Mouse (Mus musculus): ENCODE data around the gene Spef1.
"Not testable (repeated sequence)": the region's sequence is repeated elsewhere in the genome, so short reads cannot be mapped to it uniquely, and the experiment has no call there.

Spef1 gene

DNA sequence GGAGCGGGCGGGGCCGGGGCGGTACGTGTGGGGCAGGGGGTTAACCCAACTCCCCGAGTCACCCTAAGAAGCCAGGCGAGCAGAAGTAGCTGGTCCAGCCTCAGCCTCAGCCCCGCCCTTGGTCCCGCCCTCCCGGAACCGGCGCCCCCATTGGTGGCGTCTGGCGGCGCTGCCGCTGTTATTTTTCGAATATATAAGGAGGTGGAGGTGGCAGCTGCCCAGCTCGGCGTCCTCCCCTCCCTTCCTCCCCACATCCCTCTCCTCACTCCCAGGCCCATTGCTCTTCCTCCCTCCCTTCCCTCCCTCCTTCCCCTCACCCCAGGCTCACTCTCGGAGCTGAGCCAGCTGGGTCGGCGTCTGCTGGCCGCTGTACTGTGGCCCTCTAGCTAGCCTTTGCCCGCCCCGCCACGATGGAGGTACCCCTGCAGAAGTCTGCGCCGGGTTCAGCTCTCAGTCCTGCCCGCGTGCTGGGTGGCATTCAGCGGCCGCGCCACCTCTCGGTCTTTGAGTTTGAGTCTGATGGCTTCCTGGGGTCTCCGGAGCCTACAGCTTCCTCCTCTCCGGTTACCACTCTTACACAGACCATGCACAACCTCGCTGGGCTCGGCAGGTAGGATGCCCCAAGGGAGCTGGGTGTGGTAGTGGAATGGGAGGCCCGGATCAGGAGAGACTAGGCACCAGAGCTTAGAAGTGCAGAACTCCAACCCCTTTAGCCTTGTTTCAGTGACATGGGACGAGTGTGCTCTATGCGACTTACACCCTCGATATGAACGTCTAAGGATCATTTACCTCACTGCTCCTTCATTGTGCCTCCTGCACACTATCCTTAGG, at the start of gene Spef1, which contains the start of gene Cdc25b:
Spef1 (minus strand) TSS at position 512 of the 831 bp plus-strand sequence.
Cdc25b (plus strand) TSS at position 179 of the 831 bp plus-strand sequence.
- peak; percentile 91 to 92 for DNase-seq

DNA sequence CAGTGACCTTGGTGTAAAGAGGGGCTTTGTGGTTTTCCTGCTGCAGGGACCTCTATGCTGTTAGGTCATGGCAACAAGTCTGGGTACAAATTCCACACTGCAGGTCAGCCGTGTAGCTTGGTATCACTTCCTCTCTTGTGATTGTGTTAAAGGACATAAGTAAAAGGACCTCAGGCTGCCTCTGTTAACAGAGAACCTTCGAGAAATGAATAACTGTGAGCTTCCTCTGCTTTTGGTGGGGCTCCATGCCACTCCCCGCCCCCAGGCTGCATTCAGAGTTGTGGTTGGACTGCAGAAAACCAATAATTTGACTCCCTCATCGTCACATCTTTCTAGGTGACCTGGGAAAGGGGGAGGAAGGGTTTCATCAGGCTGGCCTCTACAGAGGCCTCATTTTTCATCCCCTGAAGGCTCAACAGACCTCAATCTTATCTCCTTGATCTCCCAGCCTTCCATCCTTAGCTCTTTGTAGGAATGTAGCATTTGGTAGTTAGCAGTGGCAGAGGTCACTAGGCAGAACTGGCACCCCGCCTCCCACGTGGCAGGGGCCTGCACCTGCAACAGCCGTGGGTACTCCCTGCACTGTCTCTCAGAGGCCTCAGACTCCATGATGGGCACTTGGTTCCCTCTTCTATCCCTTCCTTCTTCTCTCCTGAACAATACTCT, 48.0 kb upstream of the Spef1 start:
- peak; percentile 65 to 71 for DNase-seq

DNA sequence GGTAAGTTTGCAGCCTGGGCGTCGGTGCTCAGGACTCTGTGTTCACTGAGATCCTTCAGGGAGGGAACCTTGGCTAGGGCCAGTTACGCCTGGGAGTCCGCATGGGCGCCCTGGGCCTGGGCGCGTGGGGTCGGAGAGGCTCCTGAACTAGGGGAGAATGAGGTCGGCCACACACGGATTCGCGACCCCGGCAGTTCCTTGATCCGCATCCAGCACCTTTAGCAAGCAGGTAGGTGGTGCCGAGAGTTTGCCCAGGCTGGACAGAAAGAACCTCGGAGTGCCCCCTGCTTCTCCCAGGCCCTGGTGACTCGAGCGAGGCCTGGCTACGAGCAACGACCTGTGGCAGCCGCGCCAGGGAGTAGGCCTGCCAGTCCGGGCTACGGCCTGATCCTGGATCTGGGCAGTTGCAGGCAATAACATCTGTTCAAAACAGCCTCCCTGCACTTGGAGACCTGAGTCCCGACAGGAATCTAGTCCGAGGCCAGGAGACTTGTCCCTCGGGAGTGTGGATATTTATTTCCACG, 47.1 kb upstream of the Spef1 start:
- DNase-seq, result no peak

DNA sequence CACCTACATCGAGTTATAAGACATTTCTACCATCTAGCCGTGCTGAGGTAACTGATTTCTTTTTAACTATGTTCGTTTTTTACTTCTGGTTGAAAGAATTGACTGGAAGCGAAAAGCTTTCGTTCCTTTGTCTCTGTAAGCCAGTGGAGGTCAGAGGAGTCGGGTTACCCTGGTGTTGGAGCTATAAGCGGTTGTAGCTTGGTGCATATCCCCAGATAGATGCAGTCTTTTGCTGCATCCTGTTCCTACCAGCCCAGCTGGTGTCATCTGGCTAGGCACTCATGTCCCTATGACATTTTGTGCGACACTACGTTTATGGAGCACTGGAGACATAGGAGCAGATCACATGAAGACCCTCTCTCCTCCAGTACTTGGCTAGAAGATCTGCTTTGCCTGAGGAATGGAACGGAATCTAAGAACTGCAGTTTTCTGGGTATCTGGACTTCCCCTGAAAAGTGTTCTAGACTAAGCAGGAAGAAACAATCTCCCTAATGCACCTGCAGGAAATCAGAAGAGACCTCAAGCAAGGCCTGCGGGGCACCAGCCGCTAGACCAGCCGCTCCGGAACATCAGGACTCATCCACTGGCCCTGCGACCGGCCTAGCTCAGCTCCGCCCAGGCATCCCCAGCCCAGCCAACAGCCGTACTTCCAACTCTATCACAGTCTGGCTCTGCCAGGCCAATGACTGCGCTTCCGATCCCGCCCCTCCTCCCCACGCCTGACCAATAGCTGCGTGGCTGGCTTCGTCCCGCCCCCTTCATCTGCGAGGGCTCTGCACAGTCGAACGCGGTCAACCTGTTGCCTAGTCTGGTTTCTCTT, 46.4 kb upstream of the Spef1 start, which contains the start of gene Mavs:
Mavs (plus strand) TSS at position 757 of the 820 bp plus-strand sequence.
- peak; percentile 92 to 94 for DNase-seq

DNA sequence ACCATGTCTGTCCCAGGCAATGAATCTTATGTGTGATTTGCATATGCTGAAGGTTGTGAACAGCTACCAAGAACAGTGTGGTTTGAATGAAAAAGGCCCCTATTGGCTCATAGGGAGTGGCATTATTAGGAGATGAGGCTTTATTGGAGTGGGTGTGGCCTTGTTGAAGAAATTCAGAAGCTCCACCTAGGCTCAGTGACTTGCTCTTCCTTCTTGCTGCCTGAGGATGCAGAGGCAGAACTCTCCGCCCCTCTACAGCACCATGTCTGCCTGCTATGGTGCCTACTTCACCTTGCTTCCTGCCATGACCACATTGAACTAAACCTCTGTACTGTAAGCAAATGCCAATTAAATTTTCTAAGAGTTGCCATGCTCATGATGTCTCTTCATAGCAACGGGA, 45.5 kb upstream of the Spef1 start:
- peak; percentile 18 to 22 for DNase-seq

DNA sequence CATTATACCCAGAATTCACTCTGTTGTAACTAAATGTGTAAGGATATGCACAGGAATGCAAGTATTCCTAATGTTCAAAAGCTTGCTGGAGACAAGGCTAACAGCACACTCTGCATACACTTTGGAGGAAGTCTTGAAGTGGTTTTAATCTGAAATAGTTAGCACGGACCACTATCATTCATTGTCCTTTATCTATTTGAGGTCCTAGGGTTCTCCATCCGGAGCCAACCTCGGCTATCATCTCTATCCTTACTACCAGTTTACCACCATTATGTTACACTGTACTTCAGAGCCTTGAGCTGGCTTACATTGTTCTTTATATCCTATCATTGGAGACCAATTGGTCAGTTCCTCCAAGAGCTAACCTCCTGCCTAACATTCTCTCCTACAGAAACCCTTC, 40.2 kb upstream of the Spef1 start:
- no peak for DNase-seq

DNA sequence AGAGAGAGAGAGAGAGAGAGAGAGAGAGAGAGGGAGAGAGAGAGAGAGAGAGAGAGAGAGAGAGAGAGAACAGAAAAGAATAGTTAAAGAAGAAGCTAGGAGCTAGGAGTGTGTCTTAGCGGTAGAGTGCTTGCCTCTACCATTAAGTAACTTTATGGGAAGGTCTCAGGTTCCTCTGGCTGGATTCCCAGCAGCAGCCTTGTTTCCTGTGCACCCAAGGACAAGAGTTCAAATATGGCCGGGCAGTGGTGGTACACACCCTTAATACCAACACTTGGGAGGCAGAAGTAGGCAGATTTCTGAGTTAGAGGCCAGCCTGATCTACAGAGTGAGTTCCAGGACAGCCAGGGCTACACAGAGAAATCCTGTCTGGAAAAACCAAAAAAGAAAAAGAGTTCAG, 39.6 kb upstream of the Spef1 start:
- DNase-seq, result not testable (repeated sequence)

DNA sequence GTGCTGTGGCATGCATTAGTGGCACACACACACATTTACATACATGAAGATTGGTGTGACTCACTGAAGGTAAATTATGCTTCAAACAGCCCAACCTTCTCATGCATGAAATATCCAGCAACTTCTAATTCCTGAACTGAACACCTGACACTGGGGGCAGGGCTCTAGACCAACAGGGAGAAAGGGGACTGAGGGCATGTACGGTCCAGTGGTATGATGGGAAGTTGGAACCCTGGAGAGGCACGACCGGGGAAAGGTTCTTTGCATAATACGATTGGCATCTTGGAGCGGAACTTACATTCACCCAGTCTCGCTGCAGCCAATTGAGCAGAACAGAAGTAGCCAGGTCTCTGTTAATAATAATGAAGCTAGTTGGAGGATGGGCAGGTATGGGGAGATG, 38.1 kb upstream of the Spef1 start:
- no peak for DNase-seq

DNA sequence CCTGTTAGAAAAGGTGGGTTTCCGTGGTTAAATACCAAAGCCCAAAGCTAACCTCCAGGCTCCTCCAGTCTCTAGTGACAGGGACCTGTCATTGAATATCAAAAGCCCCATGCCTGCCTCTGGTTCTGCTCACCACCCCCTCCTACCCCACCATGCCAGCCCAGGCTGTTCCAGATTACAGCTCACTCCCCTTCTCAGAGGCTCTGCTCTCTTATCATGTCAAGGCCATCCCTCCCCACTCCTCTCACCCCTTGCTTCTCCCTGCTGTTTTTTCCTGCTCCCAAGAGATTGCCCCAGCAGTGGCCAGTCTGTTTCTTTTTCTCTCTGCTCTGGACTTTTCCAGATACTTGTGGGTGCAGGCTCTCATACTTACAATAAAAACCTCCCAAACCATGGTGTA, 36.5 kb upstream of the Spef1 start:
- DNase-seq, result no peak

DNA sequence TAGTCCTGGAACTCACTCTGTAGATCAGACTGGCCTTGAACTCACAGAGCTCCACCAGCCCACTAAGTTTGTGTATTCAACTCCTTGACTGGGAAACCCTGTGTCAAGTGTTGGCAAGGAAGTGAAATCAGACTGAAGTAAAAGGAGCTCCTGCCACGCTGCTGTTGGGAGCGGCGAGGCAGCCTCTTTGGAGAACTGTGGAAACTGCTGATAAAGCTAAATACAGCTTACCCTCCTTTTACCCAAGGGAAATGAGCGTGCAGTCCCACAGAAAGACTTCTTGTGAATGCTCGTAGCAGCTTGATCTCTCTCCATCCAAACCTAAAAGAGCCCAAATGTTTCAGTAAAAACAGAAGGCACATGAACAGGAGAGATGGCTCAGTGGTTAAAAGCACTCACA, 35.5 kb upstream of the Spef1 start:
- DNase-seq, result no peak

DNA sequence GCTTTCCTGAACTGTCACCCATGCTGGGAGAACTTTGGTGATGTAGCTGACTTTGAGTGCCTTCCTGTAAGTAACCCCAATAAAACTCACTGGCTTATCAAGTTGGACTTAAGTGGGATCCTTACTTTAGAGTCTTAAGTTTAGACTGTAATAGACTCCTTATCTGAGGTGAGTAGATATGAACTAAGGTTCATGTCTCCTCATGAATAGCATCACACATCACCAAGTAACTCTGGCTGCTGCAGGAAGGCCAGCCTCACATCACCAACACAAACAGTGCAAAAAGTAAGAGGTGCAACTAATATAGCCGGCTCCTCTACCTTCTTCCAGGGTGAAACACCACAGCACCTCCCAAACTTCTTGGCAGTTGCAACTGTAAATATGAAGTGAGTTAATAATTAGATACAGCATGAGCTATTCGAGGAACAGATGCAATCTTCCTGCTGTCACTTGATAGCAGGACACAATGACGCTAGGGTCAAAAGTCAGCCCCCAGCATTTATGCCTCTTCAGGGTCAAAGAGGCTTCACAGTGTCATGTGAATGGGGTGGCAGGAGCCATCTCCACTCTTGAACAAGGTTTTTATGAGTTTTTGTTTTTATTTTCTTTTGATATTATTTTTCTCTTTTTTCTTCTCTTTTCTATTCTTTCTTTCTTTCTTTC, 34.9 kb upstream of the Spef1 start:
- no peak for DNase-seq

DNA sequence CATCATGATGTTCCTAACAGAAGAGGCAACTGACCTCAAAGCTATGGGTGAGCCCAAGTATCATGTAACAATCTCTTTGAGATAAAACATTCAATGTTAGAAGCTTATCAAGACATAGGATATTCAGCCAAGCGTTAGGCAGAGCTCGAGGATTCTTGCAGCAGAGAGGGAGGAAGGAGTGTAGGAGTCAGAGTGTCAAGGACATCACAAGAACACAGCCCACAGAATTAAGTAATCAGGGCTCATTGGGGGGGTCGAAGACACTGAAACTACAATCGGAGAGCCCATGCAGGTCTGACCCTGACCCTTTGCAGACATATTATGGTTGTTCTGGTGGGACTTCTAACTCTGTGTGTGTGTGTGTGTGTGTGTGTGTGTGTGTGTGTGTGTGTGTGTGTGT, 32.9 kb upstream of the Spef1 start:
- no peak for DNase-seq

DNA sequence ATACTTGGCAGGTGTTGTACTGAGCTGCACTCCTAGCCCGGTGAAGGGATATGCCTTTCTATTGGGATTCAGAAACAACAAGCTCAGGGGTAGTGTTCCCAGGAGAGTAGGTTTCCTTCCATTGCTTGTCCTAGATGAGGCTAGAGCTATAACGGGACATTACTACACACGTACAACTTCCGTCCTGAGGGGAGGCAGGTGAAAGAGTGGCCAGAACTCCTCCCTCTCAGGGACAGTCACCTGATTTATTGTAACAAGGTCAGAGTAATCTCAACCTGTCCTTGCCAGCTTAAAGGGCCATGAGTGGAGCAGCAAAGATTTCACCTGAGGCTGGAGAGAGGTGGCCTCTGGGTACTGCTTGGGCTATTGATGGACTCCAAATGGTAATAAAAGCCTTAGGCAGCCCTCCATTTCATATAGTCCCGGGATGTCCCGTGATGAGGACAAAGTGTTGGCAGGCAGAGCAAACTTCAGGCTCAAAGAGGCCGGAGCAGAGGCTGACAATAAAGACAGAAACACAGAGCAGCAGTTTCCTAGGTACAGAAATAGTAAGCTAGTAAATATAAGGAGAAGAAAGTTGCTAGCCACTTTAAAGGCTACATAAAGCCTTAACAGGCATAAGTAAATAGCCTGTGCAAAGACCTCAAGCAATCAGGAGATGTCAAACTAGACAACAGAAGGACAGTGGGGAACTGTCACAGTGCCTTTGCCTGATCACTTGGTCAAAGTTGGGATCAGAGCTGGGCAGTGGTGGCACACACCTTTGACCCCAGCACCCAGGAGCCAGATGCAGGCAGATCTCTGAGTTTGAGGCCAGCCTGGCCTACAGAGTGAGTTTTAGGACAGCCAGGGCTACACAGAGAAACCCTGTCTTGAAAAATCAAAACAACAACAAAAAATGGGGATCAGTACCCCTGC, 29.1 kb upstream of the Spef1 start:
- DNase-seq, result no peak

DNA sequence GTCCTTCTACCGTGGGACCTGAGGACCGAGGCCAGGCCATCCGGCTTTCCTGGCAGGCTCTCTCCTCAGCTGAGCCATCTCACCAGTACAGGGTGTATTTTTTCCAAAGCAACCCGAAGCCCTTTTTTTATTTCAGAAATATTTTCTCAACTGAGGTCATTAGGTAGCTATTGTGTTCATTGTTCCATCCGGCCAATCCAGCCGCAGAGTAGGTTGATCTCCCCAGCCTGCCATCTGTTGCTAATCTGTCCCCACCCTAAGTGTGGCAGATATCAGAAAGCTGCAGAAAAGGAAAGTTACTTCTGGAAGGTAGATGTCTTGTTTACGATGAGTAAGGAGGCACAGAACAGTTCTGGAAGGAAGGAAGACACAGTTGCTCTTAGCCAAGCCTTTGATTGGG, 26.7 kb upstream of the Spef1 start:
- DNase-seq, result no peak

DNA sequence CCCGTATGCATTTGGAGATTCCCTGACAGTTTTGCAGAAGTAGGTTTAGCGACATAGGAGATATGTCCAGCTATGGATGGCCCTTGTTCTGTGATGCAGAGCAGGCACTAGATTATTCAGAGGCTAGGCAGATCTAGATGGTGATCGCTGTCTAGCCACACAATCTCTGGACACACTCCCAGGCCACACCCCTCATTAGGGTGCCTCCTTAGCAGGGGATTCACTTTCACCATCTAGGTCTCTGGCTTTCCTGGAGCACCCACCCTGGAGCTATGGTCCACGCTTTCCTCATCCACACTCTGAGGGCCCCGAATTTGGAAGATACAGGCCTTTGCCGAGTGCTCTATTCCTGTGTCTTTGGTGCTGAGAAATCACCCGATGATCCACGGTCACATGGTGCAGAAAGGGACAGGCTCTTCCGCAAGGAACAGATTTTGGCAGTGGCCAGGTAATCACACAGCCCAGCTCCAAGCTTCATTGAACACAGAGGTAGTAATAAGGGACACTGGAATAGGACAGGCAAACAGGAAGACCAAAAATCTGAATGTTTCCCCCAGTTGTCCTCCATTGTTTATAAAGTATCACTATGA, 24.0 kb upstream of the Spef1 start:
- no peak for DNase-seq

DNA sequence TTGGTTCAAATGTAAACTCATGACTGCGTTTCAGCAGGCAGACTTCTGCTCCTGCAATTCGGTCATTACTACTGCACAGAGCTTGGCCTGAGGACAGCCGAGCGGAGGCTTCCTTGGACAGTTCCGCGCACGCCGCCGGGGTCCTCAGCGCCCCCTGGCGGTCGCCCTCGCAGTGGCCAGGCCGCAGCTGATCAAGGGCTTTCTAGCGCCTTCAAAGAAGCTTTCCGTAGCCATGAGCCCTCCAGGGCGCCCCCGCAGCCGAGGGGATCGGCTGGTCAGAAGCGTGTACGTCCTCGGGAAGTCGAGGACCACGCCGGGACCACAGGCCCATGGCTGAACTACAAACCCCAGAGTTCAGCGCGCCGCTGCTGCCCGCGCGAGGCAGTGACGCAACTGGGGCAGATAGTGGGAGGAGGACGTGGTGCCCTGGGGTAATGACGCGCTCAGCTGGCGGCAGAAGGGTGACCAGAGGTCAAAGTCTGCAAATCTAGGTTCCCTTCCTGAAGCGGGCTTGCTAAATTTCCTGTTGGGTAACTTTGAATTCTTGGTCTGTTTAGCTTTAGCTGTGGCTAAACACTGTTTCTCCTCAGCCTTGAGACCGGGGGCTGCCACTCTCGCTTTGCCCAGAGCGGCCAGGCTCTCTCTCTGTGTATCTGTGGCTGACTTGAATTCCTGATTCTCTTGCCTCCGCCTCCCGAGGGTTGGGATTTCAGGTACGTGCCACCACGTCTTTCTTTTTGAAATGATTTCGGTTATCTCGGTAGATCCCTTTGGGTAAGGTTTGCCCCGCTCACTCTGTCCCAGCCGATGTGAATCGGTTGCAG, 23.1 kb upstream of the Spef1 start:
- DNase-seq, result peak; percentile 95 to 96

DNA sequence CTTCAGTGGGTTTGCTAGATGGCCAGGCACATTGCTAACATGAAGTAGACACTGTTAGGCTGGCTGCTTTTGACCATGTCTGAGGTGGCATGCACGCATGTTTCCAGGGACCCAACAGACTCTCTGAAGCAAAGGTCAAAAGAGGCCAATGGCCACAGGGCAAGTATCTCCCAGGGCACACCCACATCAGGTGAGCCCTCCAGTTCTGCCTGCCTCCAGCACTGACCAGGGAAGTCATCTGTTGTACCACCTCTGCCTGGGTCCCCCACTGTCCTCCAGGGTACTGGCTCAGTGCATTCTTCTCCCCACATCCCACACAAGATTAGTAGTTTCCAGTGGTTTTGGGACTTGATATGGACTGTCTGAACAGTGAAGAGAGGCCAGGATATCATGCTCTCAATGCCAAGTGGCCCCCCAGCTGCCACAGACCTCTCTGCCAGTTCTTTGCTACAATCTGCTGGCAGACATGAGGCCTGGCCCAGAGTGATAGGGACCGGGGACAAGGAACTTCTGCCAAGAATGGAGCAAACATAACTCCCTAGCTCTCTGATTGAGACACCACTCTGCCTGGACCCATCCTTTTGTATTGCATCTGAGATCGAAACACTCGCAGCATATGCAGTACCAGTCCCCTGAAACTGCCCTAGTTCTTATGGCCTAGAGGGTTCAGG, 22.2 kb upstream of the Spef1 start:
- peak in 1 of 2 experiments; percentile 8 for DNase-seq

DNA sequence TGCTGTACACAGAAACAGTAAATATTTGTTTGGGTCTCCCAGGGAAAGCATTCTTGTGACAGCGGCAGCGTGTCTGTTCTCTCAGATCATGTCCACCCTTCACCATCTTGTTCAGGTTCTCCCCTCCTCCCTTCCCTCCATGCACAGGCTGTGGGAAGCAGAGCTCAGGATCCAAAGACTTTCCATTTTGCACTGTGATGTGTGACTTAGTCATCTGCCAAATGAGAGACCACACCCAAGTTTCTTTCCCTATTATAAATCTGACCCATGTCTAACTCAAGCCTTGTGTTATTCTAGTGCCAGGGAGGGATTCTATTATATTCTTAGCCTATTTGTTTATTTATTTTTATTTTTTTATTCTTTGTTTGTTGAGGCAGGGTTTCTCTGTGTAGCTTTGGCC, 21.3 kb upstream of the Spef1 start:
- DNase-seq, result no peak

DNA sequence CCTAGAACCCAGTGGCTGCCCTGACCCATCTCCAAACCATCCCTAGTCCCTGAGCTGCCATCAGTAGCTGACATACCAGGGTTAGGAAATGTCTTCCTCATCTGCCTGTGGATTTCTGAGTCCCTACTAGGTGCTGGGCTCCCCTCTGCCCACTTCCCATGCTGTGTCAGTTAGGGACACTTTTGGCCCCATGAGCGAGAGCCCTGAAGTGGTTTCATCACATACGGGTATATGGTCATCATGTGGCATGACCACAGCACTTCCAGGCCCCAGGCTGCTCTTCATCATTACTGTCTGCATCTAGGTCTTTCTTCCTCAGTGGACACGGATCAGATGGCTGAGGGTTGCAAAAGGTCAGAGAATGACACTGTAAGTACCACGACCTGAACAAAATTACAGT, 19.7 kb upstream of the Spef1 start, which contains the start of gene Ap5s1:
Ap5s1 (plus strand) TSS at position 301 of the 400 bp plus-strand sequence.
- DNase-seq, result no peak
